ENCODE assay signal across 18 mouse cellular contexts in genomic region chr7:38214473-38215214, GRCm38 (mm10). TPM values are rescaled to one million over a fixed set of nuclear protein-coding genes. Genes with fewer than 3 reads are reported as not detected.
DNase-seq lines count a peak whose midpoint lies in the region; ATAC-seq and TF ChIP-seq lines count a peak whose summit lies in the region.
"Had no signal": no experiment of that assay in that cellular context is flagged by ENCODE, and none has a peak within 500 bp of the region (broad histone marks: within the 10 kb centered on the region; RNA-seq: fewer than 3 reads in every experiment).

No protein-coding gene starts in this region.

- no peak for TF ChIP-seq POLR2A in CH12.LX (IDR thresholded peaks at IDR 0.05; ENCODE audit: low read depth, low read length)

- no peak for TF ChIP-seq RAD21 in CH12.LX (IDR thresholded peaks at IDR 0.05; ENCODE audit: low read depth, low read length)

- no peak overlapping the region for H3K9ac ChIP-seq in CH12.LX (ENCODE audit: insufficient read depth, low read depth)
- no peak overlapping the region for H3K9ac ChIP-seq in stomach, postnatal 0 days (ENCODE audit: low read length)
- H3K9ac ChIP-seq in midbrain, embryonic 14.5 days (replicated peaks; ENCODE audit: low read length) = no peak overlapping the region
- H3K9ac ChIP-seq in forebrain, postnatal 0 days = no peak overlapping the region
- H3K9ac ChIP-seq: embryonic facial prominence, embryonic 13.5 days; kidney, embryonic 15.5 days; liver, embryonic 12.5 days; neural tube, embryonic 15.5 days had no signal

- TF ChIP-seq CTCF in CH12.LX (conservative IDR thresholded peaks at IDR 0.05 in 1 of 2, IDR thresholded peaks at IDR 0.05 in 1 of 2; ENCODE audit: low read depth in 2 of 2, low read length in 2 of 2) = no peak
- TF ChIP-seq CTCF in stomach, postnatal 0 days (IDR thresholded peaks at IDR 0.05; ENCODE audit: low read depth) = no peak
- no peak for TF ChIP-seq CTCF in forebrain, postnatal 0 days (IDR thresholded peaks at IDR 0.05; ENCODE audit: low read depth)

- H3K4me2 ChIP-seq in CH12.LX (ENCODE audit: insufficient read depth, low read depth, poor library complexity, severe bottlenecking) = 0 out of 2 replicates have a peak overlapping the region, but pooled peaks have one; percentile 8
- no peak overlapping the region for H3K4me2 ChIP-seq in stomach, postnatal 0 days (replicated peaks; ENCODE audit: low read depth)
- no peak overlapping the region for H3K4me2 ChIP-seq in midbrain, embryonic 14.5 days (ENCODE audit: low read length)
- H3K4me2 ChIP-seq in forebrain, postnatal 0 days (ENCODE audit: low read depth) = no peak overlapping the region
- H3K4me2 ChIP-seq: embryonic facial prominence, embryonic 13.5 days; kidney, embryonic 15.5 days; liver, embryonic 12.5 days; neural tube, embryonic 15.5 days had no signal

- ATAC-seq in stomach, postnatal 0 days (ENCODE audit: low FRiP score, low TSS enrichment) = 0 out of 2 replicates have a peak, but pooled peaks have one; percentile 18
- no peak for ATAC-seq in midbrain, embryonic 14.5 days (ENCODE audit: low FRiP score, low TSS enrichment)
- ATAC-seq in forebrain, postnatal 0 days = no peak
- ATAC-seq: liver, embryonic 12.5 days; midbrain, embryonic 16.5 days; Patski had no signal

- no peaks in the 10 kb centered on the region for H3K9me3 ChIP-seq in CH12.LX (replicated peaks; ENCODE audit: low read length)
- no peaks in the 10 kb centered on the region for H3K9me3 ChIP-seq in stomach, postnatal 0 days (ENCODE audit: control insufficient read depth, low read length)
- H3K9me3 ChIP-seq in midbrain, embryonic 14.5 days (ENCODE audit: control insufficient read depth, low read length) = no peaks in the 10 kb centered on the region
- no peaks in the 10 kb centered on the region for H3K9me3 ChIP-seq in forebrain, postnatal 0 days (ENCODE audit: low read length)
- H3K9me3 ChIP-seq: embryonic facial prominence, embryonic 13.5 days; forebrain, embryonic 10.5 days; kidney, embryonic 15.5 days; liver, embryonic 12.5 days; neural tube, embryonic 15.5 days had no signal

- no peaks in the 10 kb centered on the region for H3K36me3 ChIP-seq in CH12.LX (replicated peaks in 1 of 2; ENCODE audit: control insufficient read depth in 1 of 2, insufficient read depth in 1 of 2, low read length in 1 of 2)
- no peaks in the 10 kb centered on the region for H3K36me3 ChIP-seq in stomach, postnatal 0 days (ENCODE audit: control insufficient read depth, insufficient read depth, low read length)
- no peaks in the 10 kb centered on the region for H3K36me3 ChIP-seq in midbrain, embryonic 14.5 days (ENCODE audit: control insufficient read depth, insufficient read depth, low read length)
- no peaks in the 10 kb centered on the region for H3K36me3 ChIP-seq in forebrain, postnatal 0 days (ENCODE audit: insufficient read depth)
- H3K36me3 ChIP-seq: forebrain, embryonic 10.5 days; liver, embryonic 12.5 days; neural tube, embryonic 15.5 days had no signal

- H3K79me2 ChIP-seq in CH12.LX (replicated peaks; ENCODE audit: control insufficient read depth, extremely low read depth, insufficient read depth, poor library complexity, severe bottlenecking) = no peaks in the 10 kb centered on the region

- H3K4me1 ChIP-seq in CH12.LX (ENCODE audit: control insufficient read depth in 1 of 2, insufficient read depth in 2 of 2) = peaks cover 14 to 35% of the 10 kb centered on the region in 2 experiments
- peaks cover 3% of the 10 kb centered on the region; the same call in 1 of the 2 replicates for H3K4me1 ChIP-seq in stomach, postnatal 0 days (replicated peaks; ENCODE audit: control insufficient read depth, insufficient read depth)
- no peaks in the 10 kb centered on the region for H3K4me1 ChIP-seq in midbrain, embryonic 14.5 days (ENCODE audit: control insufficient read depth, insufficient read depth, low read length)
- H3K4me1 ChIP-seq in forebrain, postnatal 0 days (ENCODE audit: insufficient read depth) = no peaks in the 10 kb centered on the region
- H3K4me1 ChIP-seq: embryonic facial prominence, embryonic 13.5 days; forebrain, embryonic 10.5 days; neural tube, embryonic 15.5 days had no signal

- peak overlapping the region; percentile 23 for H3K27ac ChIP-seq in CH12.LX (ENCODE audit: insufficient read depth, low read depth)
- 0 out of 2 replicates have a peak overlapping the region, but pooled peaks have one; percentile 24 for H3K27ac ChIP-seq in stomach, postnatal 0 days (replicated peaks)
- H3K27ac ChIP-seq in midbrain, embryonic 14.5 days (replicated peaks; ENCODE audit: low read depth, low read length) = no peak overlapping the region
- H3K27ac ChIP-seq in forebrain, postnatal 0 days (ENCODE audit: low read depth, low read length) = no peak overlapping the region
- H3K27ac ChIP-seq: embryonic facial prominence, embryonic 13.5 days; forebrain, embryonic 10.5 days; kidney, embryonic 15.5 days; liver, embryonic 12.5 days; neural tube, embryonic 15.5 days had no signal

- TF ChIP-seq EP300 in CH12.LX (IDR thresholded peaks at IDR 0.05; ENCODE audit: low read length) = no peak
- no peak for TF ChIP-seq EP300 in stomach, postnatal 0 days (optimal IDR thresholded peaks at IDR 0.05)

- WGBS in stomach, postnatal 0 days = 63% methylated on average over 5 of the region's 5 CpGs
- WGBS in midbrain, embryonic 14.5 days = 79% methylated on average over 5 of the region's 5 CpGs
- 71% methylated on average over 5 of the region's 5 CpGs for WGBS in forebrain, postnatal 0 days

- DNase-seq in 416B (ENCODE audit: low read depth) = peak; percentile 83
- DNase-seq in CH12.LX (ENCODE audit: extremely low read depth) = peak; percentile 49
- DNase-seq in induced T-regulatory cell, adult 2 months (ENCODE audit: low read depth) = peak; percentile 30
- no peak for DNase-seq in stomach, postnatal 0 days (ENCODE audit: low spot score)
- DNase-seq in right cerebral cortex, postnatal 36 days (ENCODE audit: low spot score in 2 of 2) = no peak
- no peak for DNase-seq in midbrain, embryonic 14.5 days
- DNase-seq in urinary bladder, adult 2 months (ENCODE audit: low spot score) = no peak
- DNase-seq in forebrain, postnatal 0 days = no peak
- DNase-seq: adrenal gland, adult 2 months; cerebellum, postnatal 36 days; right cerebral cortex, adult 18-20 months had no signal

- H3K27me3 ChIP-seq in CH12.LX (replicated peaks) = peaks cover 7% of the 10 kb centered on the region
- no peaks in the 10 kb centered on the region for H3K27me3 ChIP-seq in stomach, postnatal 0 days (ENCODE audit: control insufficient read depth, insufficient read depth, low read length)
- H3K27me3 ChIP-seq in midbrain, embryonic 14.5 days (ENCODE audit: control insufficient read depth, insufficient read depth, low read length) = no peaks in the 10 kb centered on the region
- no peaks in the 10 kb centered on the region for H3K27me3 ChIP-seq in forebrain, postnatal 0 days (ENCODE audit: insufficient read depth, low read length)
- H3K27me3 ChIP-seq: embryonic facial prominence, embryonic 13.5 days; kidney, embryonic 15.5 days; liver, embryonic 12.5 days; neural tube, embryonic 15.5 days; Patski had no signal

- dilution Hi-C loops in CH12.LX (cut with MboI; ENCODE audit: extremely low pct_ligation_motif_present, extremely low pct_unique_long_range_greater_than_20kb, low sequenced_read_pairs) = no loop called here

- no peak overlapping the region for H3K4me3 ChIP-seq in CH12.LX (replicated peaks in 1 of 3; ENCODE audit: low read depth in 2 of 3, low read length in 2 of 3, poor library complexity in 1 of 3)
- H3K4me3 ChIP-seq in stomach, postnatal 0 days (ENCODE audit: low read depth, low read length) = no peak overlapping the region
- H3K4me3 ChIP-seq in midbrain, embryonic 14.5 days (replicated peaks; ENCODE audit: low read depth, low read length) = no peak overlapping the region
- H3K4me3 ChIP-seq in forebrain, postnatal 0 days (ENCODE audit: low read depth, low read length) = no peak overlapping the region
- H3K4me3 ChIP-seq: embryonic facial prominence, embryonic 13.5 days; forebrain, embryonic 10.5 days; kidney, embryonic 15.5 days; liver, embryonic 12.5 days; neural tube, embryonic 15.5 days had no signal

- in situ Hi-C loops in CH12.LX (cut with MboI; ENCODE audit: low pct_ligation_motif_present, low pct_unique_long_range_greater_than_20kb, low sequenced_read_pairs) = no loop called here

TF ChIP-seq in CH12.LX, 34 proteins besides CTCF, POLR2A, EP300 and RAD21 (continues in another document):
- TF ChIP-seq MEF2A (IDR thresholded peaks at IDR 0.05; ENCODE audit: borderline replicate concordance, low read depth, low read length) = no peak
- TF ChIP-seq HCFC1 (IDR thresholded peaks at IDR 0.05; ENCODE audit: low read depth, low read length) = peak; percentile 6; the same call in 1 of the 2 replicates

RNA-seq across cellular contexts. Expression of gene Plekhf1, which starts 13.2 kb away (rescaled TPM):
- 0.59 and 0.72 TPM in 2 replicates for total RNA-seq in CH12.LX (2012; rRNA removed)
- total RNA-seq in CH12.LX (2014; rRNA removed) = 0.16 and 0.24 TPM in 2 replicates
- polyA plus RNA-seq in CH12.LX (2012; ENCODE audit: insufficient read length, low read depth) = 0.12 TPM in 1 of 2 replicates, not detected in the other
- 1.9 and 2.0 TPM in 2 replicates for polyA plus RNA-seq in stomach, postnatal 0 days (2015; fragmentation: Nextera tagmentation; extraction: Ambion mirVana)
- polyA plus RNA-seq in midbrain, embryonic 14.5 days (2014; fragmentation: Nextera tagmentation; extraction: Ambion mirVana) = 0.22 and 0.37 TPM in 2 replicates
- 11.0 and 14.1 TPM in 2 replicates for polyA plus RNA-seq in urinary bladder, adult 2 months (2012; rRNA removed)
- 0.62 and 0.86 TPM in 2 replicates for total RNA-seq in forebrain, postnatal 0 days (2014; rRNA removed)
- 0.52 and 0.54 TPM in 2 replicates for polyA plus RNA-seq in forebrain, postnatal 0 days (2015; fragmentation: Nextera tagmentation; extraction: Ambion mirVana)

RNA-seq across cellular contexts. Expression of gene 1600014C10Rik, which starts 31.6 kb away (rescaled TPM):
- total RNA-seq in CH12.LX (2012; rRNA removed) = 7.4 and 8.1 TPM in 2 replicates
- 9.7 and 10.3 TPM in 2 replicates for total RNA-seq in CH12.LX (2014; rRNA removed)
- 9.4 and 10.6 TPM in 2 replicates for polyA plus RNA-seq in CH12.LX (2012; ENCODE audit: insufficient read length, low read depth)
- polyA plus RNA-seq in stomach, postnatal 0 days (2015; fragmentation: Nextera tagmentation; extraction: Ambion mirVana) = 9.6 and 10.3 TPM in 2 replicates
- polyA plus RNA-seq in midbrain, embryonic 14.5 days (2014; fragmentation: Nextera tagmentation; extraction: Ambion mirVana) = 24.9 and 31.2 TPM in 2 replicates
- polyA plus RNA-seq in urinary bladder, adult 2 months (2012; rRNA removed) = 52.4 and 56.0 TPM in 2 replicates
- total RNA-seq in forebrain, postnatal 0 days (2014; rRNA removed) = 18.2 and 24.9 TPM in 2 replicates
- 12.8 and 20.8 TPM in 2 replicates for polyA plus RNA-seq in forebrain, postnatal 0 days (2015; fragmentation: Nextera tagmentation; extraction: Ambion mirVana)

RNA-seq across cellular contexts. Expression of gene Pop4, which starts 56.6 kb away (rescaled TPM):
- 33.5 and 39.7 TPM in 2 replicates for total RNA-seq in CH12.LX (2012; rRNA removed)
- total RNA-seq in CH12.LX (2014; rRNA removed) = 64.0 and 73.8 TPM in 2 replicates
- 50.5 and 63.0 TPM in 2 replicates for polyA plus RNA-seq in CH12.LX (2012; ENCODE audit: insufficient read length, low read depth)
- polyA plus RNA-seq in stomach, postnatal 0 days (2015; fragmentation: Nextera tagmentation; extraction: Ambion mirVana) = 25.3 and 27.6 TPM in 2 replicates
- 84.7 and 93.6 TPM in 2 replicates for polyA plus RNA-seq in midbrain, embryonic 14.5 days (2014; fragmentation: Nextera tagmentation; extraction: Ambion mirVana)
- 30.6 and 34.8 TPM in 2 replicates for polyA plus RNA-seq in urinary bladder, adult 2 months (2012; rRNA removed)
- total RNA-seq in forebrain, postnatal 0 days (2014; rRNA removed) = 76.9 and 100 TPM in 2 replicates
- polyA plus RNA-seq in forebrain, postnatal 0 days (2015; fragmentation: Nextera tagmentation; extraction: Ambion mirVana) = 74.9 and 83.0 TPM in 2 replicates

Comparison
In these comparisons a context has a peak if more than half of its experiments do, and no peak if none do; other contexts are left out.
1. DNase-seq: peak in 416B (single experiment), CH12.LX (single experiment) and induced T-regulatory cell, adult 2 months (single experiment); none in stomach, postnatal 0 days (single experiment), right cerebral cortex, postnatal 36 days (0 of 2), midbrain, embryonic 14.5 days (single experiment), urinary bladder, adult 2 months (single experiment) and forebrain, postnatal 0 days (single experiment).
2. H3K27ac ChIP-seq: peak in CH12.LX (single experiment) and stomach, postnatal 0 days (single experiment); none in midbrain, embryonic 14.5 days (single experiment) and forebrain, postnatal 0 days (single experiment).